In the genomic region with DNA sequence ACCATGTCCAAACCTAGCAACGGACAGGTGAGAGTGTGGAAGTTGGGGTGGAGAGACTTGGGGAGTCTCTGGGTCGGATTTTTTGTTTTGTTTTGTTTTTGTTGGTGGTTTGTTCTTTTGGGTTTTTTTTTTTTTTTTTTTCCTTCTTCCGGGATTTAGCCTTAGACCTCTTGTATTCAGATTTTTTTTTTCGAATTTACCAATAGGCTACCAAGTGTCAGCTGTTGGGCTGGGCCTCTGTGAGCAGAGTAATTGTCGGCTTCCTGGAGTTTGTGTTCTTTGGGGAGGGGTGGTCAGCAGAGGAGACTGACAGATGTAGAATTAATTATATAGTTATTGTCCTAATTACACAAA, we compare ENCODE assay signal across 8 mouse cellular contexts. TPM values are rescaled to one million over a fixed set of nuclear protein-coding genes. Genes with fewer than 3 reads are reported as not detected.
A peak's percentile ranks its signal among the peaks of the same experiment; 100 is the strongest.
DNase-seq lines count a peak whose midpoint lies in the region; ATAC-seq and TF ChIP-seq lines count a peak whose summit lies in the region.

No protein-coding gene starts in this region.

- no peak for TF ChIP-seq CTCF in CH12.LX (conservative IDR thresholded peaks at IDR 0.05 in 1 of 2, IDR thresholded peaks at IDR 0.05 in 1 of 2; ENCODE audit: low read depth in 2 of 2, low read length in 2 of 2)

- TF ChIP-seq RAD21 in CH12.LX (IDR thresholded peaks at IDR 0.05; ENCODE audit: low read depth, low read length): no peak

- peak; percentile 64 for DNase-seq in CH12.LX (ENCODE audit: extremely low read depth)
- peak; percentile 73 for DNase-seq in NIH3T3 (ENCODE audit: low read depth)
- DNase-seq in limb, embryonic 11.5 days (ENCODE audit: low spot score): no peak
- no peak for DNase-seq in frontal cortex, postnatal 25 days (ENCODE audit: low spot score in 2 of 2)
- no peak for DNase-seq in right cerebral cortex, adult 2 months (ENCODE audit: low spot score in 2 of 2)
- DNase-seq in ovary, postnatal 36 days (ENCODE audit: low spot score): no peak

- peaks cover 7 to 25% of the 10 kb centered on the region in 2 experiments for H3K4me1 ChIP-seq in CH12.LX (ENCODE audit: control insufficient read depth in 1 of 2, insufficient read depth in 2 of 2)
- peaks cover 39% of the 10 kb centered on the region for H3K4me1 ChIP-seq in heart, embryonic 13.5 days
- peaks cover 12% of the 10 kb centered on the region; the same call in 1 of the 2 replicates for H3K4me1 ChIP-seq in limb, embryonic 11.5 days (ENCODE audit: control insufficient read depth, insufficient read depth, low read length)
- peaks cover 48% of the 10 kb centered on the region for H3K4me1 ChIP-seq in neural tube, embryonic 13.5 days (replicated peaks)

- dilution Hi-C loops in CH12.LX (cut with MboI; ENCODE audit: extremely low pct_ligation_motif_present, extremely low pct_unique_long_range_greater_than_20kb, low sequenced_read_pairs): no loop called here

- H3K27ac ChIP-seq in CH12.LX (ENCODE audit: insufficient read depth, low read depth): peak overlapping the region; percentile 89
- H3K27ac ChIP-seq in heart, embryonic 13.5 days (replicated peaks): peak overlapping the region; percentile 96
- peak overlapping the region; percentile 95 for H3K27ac ChIP-seq in limb, embryonic 11.5 days (replicated peaks; ENCODE audit: low read depth, low read length)
- H3K27ac ChIP-seq in neural tube, embryonic 13.5 days (replicated peaks): peak overlapping the region; percentile 98

- H3K27me3 ChIP-seq in CH12.LX (replicated peaks): no peaks in the 10 kb centered on the region
- no peaks in the 10 kb centered on the region for H3K27me3 ChIP-seq in heart, embryonic 13.5 days (replicated peaks)
- H3K27me3 ChIP-seq in limb, embryonic 11.5 days (ENCODE audit: control insufficient read depth, insufficient read depth, low read length): no peaks in the 10 kb centered on the region
- no peaks in the 10 kb centered on the region for H3K27me3 ChIP-seq in neural tube, embryonic 13.5 days

- in situ Hi-C loops in CH12.LX (cut with MboI; ENCODE audit: low pct_ligation_motif_present, low pct_unique_long_range_greater_than_20kb, low sequenced_read_pairs): no loop called here

- no peak; the same call in 1 of the 2 replicates for TF ChIP-seq POLR2A in CH12.LX (IDR thresholded peaks at IDR 0.05; ENCODE audit: low read depth, low read length)

- H3K79me2 ChIP-seq in CH12.LX (replicated peaks; ENCODE audit: control insufficient read depth, extremely low read depth, insufficient read depth, poor library complexity, severe bottlenecking): peaks cover 17% of the 10 kb centered on the region

- ATAC-seq in heart, embryonic 13.5 days (ENCODE audit: extremely low read depth, insufficient number of reproducible peaks, low FRiP score, low TSS enrichment): no peak
- ATAC-seq in limb, embryonic 11.5 days (ENCODE audit: insufficient number of reproducible peaks, low FRiP score, low TSS enrichment, low read depth): no peak
- ATAC-seq in neural tube, embryonic 13.5 days (ENCODE audit: low read depth): no peak

- no peak for TF ChIP-seq EP300 in CH12.LX (IDR thresholded peaks at IDR 0.05; ENCODE audit: low read length)

- H3K36me3 ChIP-seq in CH12.LX (replicated peaks in 1 of 2; ENCODE audit: control insufficient read depth in 1 of 2, insufficient read depth in 1 of 2, low read length in 1 of 2): peaks cover 24 to 49% of the 10 kb centered on the region in 2 experiments
- peaks cover 50% of the 10 kb centered on the region for H3K36me3 ChIP-seq in heart, embryonic 13.5 days
- H3K36me3 ChIP-seq in limb, embryonic 11.5 days (ENCODE audit: control insufficient read depth, insufficient read depth, low read length): peaks cover 27% of the 10 kb centered on the region
- H3K36me3 ChIP-seq in neural tube, embryonic 13.5 days: peaks cover 48% of the 10 kb centered on the region

- H3K4me3 ChIP-seq in CH12.LX (replicated peaks in 1 of 3; ENCODE audit: low read depth in 2 of 3, low read length in 2 of 3, poor library complexity in 1 of 3): peak overlapping the region; percentile 91 to 93 (median 92)
- peak overlapping the region; percentile 95 for H3K4me3 ChIP-seq in heart, embryonic 13.5 days
- peak overlapping the region; percentile 69 for H3K4me3 ChIP-seq in limb, embryonic 11.5 days (ENCODE audit: low read depth, low read length)
- H3K4me3 ChIP-seq in neural tube, embryonic 13.5 days: peak overlapping the region; percentile 93

- peak overlapping the region; percentile 94 for H3K9ac ChIP-seq in CH12.LX (ENCODE audit: insufficient read depth, low read depth)
- peak overlapping the region; percentile 99 for H3K9ac ChIP-seq in heart, embryonic 13.5 days
- peak overlapping the region; percentile 97 for H3K9ac ChIP-seq in limb, embryonic 11.5 days (ENCODE audit: low read length)
- H3K9ac ChIP-seq in neural tube, embryonic 13.5 days: peak overlapping the region; percentile 96

- H3K9me3 ChIP-seq in CH12.LX (replicated peaks; ENCODE audit: low read length): peaks cover 5% of the 10 kb centered on the region
- no peaks in the 10 kb centered on the region for H3K9me3 ChIP-seq in heart, embryonic 13.5 days
- H3K9me3 ChIP-seq in limb, embryonic 11.5 days (ENCODE audit: control insufficient read depth, low read length): no peaks in the 10 kb centered on the region
- H3K9me3 ChIP-seq in neural tube, embryonic 13.5 days: no peaks in the 10 kb centered on the region

- WGBS in heart, embryonic 13.5 days: 8% methylated on average over 5 of the region's 5 CpGs
- 6% methylated on average over 5 of the region's 5 CpGs for WGBS in limb, embryonic 11.5 days
- 5% methylated on average over 5 of the region's 5 CpGs for WGBS in neural tube, embryonic 13.5 days

- peak overlapping the region; percentile 63 for H3K4me2 ChIP-seq in CH12.LX (ENCODE audit: insufficient read depth, low read depth, poor library complexity, severe bottlenecking)
- H3K4me2 ChIP-seq in heart, embryonic 13.5 days: peak overlapping the region; percentile 85
- peak overlapping the region; percentile 94 for H3K4me2 ChIP-seq in limb, embryonic 11.5 days (ENCODE audit: low read depth, severe bottlenecking)
- H3K4me2 ChIP-seq in neural tube, embryonic 13.5 days: peak overlapping the region; percentile 94

TF ChIP-seq in CH12.LX, 34 proteins besides CTCF, POLR2A, EP300 and RAD21 (continues in another document):
- TF ChIP-seq ETS1 (conservative IDR thresholded peaks at IDR 0.05; ENCODE audit: low read depth, low read length) (no peak; the same call in 1 of the 2 replicates), ELF1 (IDR thresholded peaks at IDR 0.05; ENCODE audit: low read depth, low read length) (peak; percentile 90), MAZ (IDR thresholded peaks at IDR 0.05; ENCODE audit: low read depth, low read length) (0 out of 2 replicates have a peak, but pooled peaks have one; percentile 22), USF2 (conservative IDR thresholded peaks at IDR 0.05; ENCODE audit: low read depth, low read length) (no peak), MYC (IDR thresholded peaks at IDR 0.05; ENCODE audit: low read depth, low read length) (peak; percentile 46; the same call in 1 of the 2 replicates), MAX (IDR thresholded peaks at IDR 0.05; ENCODE audit: low read length) (no peak), POLR2AphosphoS2 (IDR thresholded peaks at IDR 0.05; ENCODE audit: low read depth, low read length) (no peak), TCF12 (IDR thresholded peaks at IDR 0.05; ENCODE audit: low read depth, low read length) (no peak), NELFE (IDR thresholded peaks at IDR 0.05; ENCODE audit: low read depth, low read length) (no peak), HCFC1 (IDR thresholded peaks at IDR 0.05; ENCODE audit: low read depth, low read length) (peak; percentile 47), CHD2 (IDR thresholded peaks at IDR 0.05; ENCODE audit: low read length) (no peak)

RNA-seq across cellular contexts. Expression of gene Ehmt2, which starts 1.6 kb away (rescaled TPM):
- total RNA-seq in CH12.LX (2012; rRNA removed) (118 and 150 TPM in 2 replicates), CH12.LX (2014; rRNA removed) (68.7 and 73.5 TPM in 2 replicates)
- 100 and 113 TPM in 2 replicates for polyA plus RNA-seq in CH12.LX (2012; ENCODE audit: insufficient read length, low read depth)
- polyA plus RNA-seq in heart, embryonic 13.5 days (2015; fragmentation: Nextera tagmentation; extraction: Ambion mirVana): 38.8 and 42.4 TPM in 2 replicates
- 77.8 and 78.9 TPM in 2 replicates for polyA plus RNA-seq in limb, embryonic 11.5 days (2014; fragmentation: Nextera tagmentation; extraction: Ambion mirVana)
- polyA plus RNA-seq in neural tube, embryonic 13.5 days (2015; fragmentation: Nextera tagmentation; extraction: Ambion mirVana): 86.8 and 88.7 TPM in 2 replicates

RNA-seq across cellular contexts. Expression of gene C2, which starts 1.8 kb away (rescaled TPM):
- 2.3 and 3.1 TPM in 2 replicates for total RNA-seq in CH12.LX (2012; rRNA removed)
- total RNA-seq in CH12.LX (2014; rRNA removed): 0.69 and 1.3 TPM in 2 replicates
- 4.3 and 6.6 TPM in 2 replicates for polyA plus RNA-seq in CH12.LX (2012; ENCODE audit: insufficient read length, low read depth)
- 0.84 and 1.9 TPM in 2 replicates for polyA plus RNA-seq in heart, embryonic 13.5 days (2015; fragmentation: Nextera tagmentation; extraction: Ambion mirVana)
- polyA plus RNA-seq in limb, embryonic 11.5 days (2014; fragmentation: Nextera tagmentation; extraction: Ambion mirVana): 0.44 and 0.58 TPM in 2 replicates
- polyA plus RNA-seq in neural tube, embryonic 13.5 days (2015; fragmentation: Nextera tagmentation; extraction: Ambion mirVana): 0.99 and 2.1 TPM in 2 replicates

RNA-seq across cellular contexts. Expression of gene Slc44a4, which starts 14.4 kb away (rescaled TPM):
- total RNA-seq in CH12.LX (2012; rRNA removed) (0.38 and 0.55 TPM in 2 replicates), CH12.LX (2014; rRNA removed) (0.62 and 0.66 TPM in 2 replicates)
- polyA plus RNA-seq in CH12.LX (2012; ENCODE audit: insufficient read length, low read depth): 1.1 and 1.4 TPM in 2 replicates
- polyA plus RNA-seq in heart, embryonic 13.5 days (2015; fragmentation: Nextera tagmentation; extraction: Ambion mirVana): 0.15 TPM in 1 of 2 replicates, not detected in the other
- polyA plus RNA-seq in limb, embryonic 11.5 days (2014; fragmentation: Nextera tagmentation; extraction: Ambion mirVana): 0.21 TPM in 1 of 2 replicates, not detected in the other
- not detected in 2 replicates for polyA plus RNA-seq in neural tube, embryonic 13.5 days (2015; fragmentation: Nextera tagmentation; extraction: Ambion mirVana)

RNA-seq across cellular contexts. Expression of gene Gm20547, which starts 18.0 kb away (rescaled TPM):
- total RNA-seq in CH12.LX (2012; rRNA removed) (not detected in 2 replicates), CH12.LX (2014; rRNA removed) (not detected in 2 replicates)
- not detected in 2 replicates for polyA plus RNA-seq in CH12.LX (2012; ENCODE audit: insufficient read length, low read depth)
- polyA plus RNA-seq in heart, embryonic 13.5 days (2015; fragmentation: Nextera tagmentation; extraction: Ambion mirVana): not detected in 2 replicates
- polyA plus RNA-seq in limb, embryonic 11.5 days (2014; fragmentation: Nextera tagmentation; extraction: Ambion mirVana): not detected in 2 replicates
- not detected in 2 replicates for polyA plus RNA-seq in neural tube, embryonic 13.5 days (2015; fragmentation: Nextera tagmentation; extraction: Ambion mirVana)

RNA-seq across cellular contexts. Expression of gene Zbtb12, which starts 20.6 kb away (rescaled TPM):
- 6.9 and 9.3 TPM in 2 replicates for total RNA-seq in CH12.LX (2012; rRNA removed)
- 2.2 and 2.4 TPM in 2 replicates for total RNA-seq in CH12.LX (2014; rRNA removed)
- polyA plus RNA-seq in CH12.LX (2012; ENCODE audit: insufficient read length, low read depth): 8.0 and 8.5 TPM in 2 replicates
- 1.5 and 2.0 TPM in 2 replicates for polyA plus RNA-seq in heart, embryonic 13.5 days (2015; fragmentation: Nextera tagmentation; extraction: Ambion mirVana)
- polyA plus RNA-seq in limb, embryonic 11.5 days (2014; fragmentation: Nextera tagmentation; extraction: Ambion mirVana): 1.9 and 2.3 TPM in 2 replicates
- 9.5 and 10.4 TPM in 2 replicates for polyA plus RNA-seq in neural tube, embryonic 13.5 days (2015; fragmentation: Nextera tagmentation; extraction: Ambion mirVana)

Comparison
In these comparisons a context has a peak if more than half of its experiments do, and no peak if none do; other contexts are left out.
1. DNase-seq: peak in CH12.LX (single experiment) and NIH3T3 (single experiment); none in limb, embryonic 11.5 days (single experiment), frontal cortex, postnatal 25 days (0 of 2), right cerebral cortex, adult 2 months (0 of 2) and ovary, postnatal 36 days (single experiment).
2. Peak in every context shown above with its lines, with median percentiles within 50 percentile points of each other: H3K27ac ChIP-seq, H3K4me2 ChIP-seq, H3K4me3 ChIP-seq and H3K9ac ChIP-seq.